Mouse (Mus musculus) thymus, postnatal 36 days (tissue): ENCODE data around the gene Adcy9.
"Not testable (repeated sequence)": the region's sequence is repeated elsewhere in the genome, so short reads cannot be mapped to it uniquely, and the experiment has no call there.

Experiments used
- DNase-seq, 2 experiments: peaks; one replicate each; pipeline ENCODE4 v3.0.0; 2022; ENCODE audit warnings: mixed read lengths in 2 of 2

Adcy9 gene

DNA sequence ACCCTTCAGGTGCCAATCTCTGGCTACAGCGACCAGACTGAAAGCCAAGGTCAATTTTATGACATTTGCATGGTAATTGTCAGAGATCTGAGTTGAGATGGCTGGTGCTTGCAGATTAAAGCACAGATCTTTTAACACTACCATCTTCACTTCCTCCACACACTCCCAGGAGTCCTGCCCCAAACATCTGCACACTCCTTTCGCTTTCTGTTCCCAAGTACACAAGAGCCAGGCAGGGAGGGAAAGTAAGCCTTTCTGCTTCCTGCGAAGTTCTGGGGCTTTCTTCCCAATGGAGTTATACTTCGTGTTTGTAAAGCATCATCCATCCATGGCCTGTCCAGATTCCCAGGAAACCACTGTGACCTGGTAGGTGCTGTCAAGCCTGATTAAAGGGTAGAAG lies 38.8 kb downstream of the Adcy9 start:
- DNase-seq: no peak

- no peak for DNase-seq
These were observed 41.5 kb downstream of the Adcy9 start for GRCm38 (mm10) chr16:4378788-4379187.

- DNase-seq: no peak
These were observed 42.7 kb downstream of the Adcy9 start for GRCm38 (mm10) chr16:4377556-4377955.

DNA sequence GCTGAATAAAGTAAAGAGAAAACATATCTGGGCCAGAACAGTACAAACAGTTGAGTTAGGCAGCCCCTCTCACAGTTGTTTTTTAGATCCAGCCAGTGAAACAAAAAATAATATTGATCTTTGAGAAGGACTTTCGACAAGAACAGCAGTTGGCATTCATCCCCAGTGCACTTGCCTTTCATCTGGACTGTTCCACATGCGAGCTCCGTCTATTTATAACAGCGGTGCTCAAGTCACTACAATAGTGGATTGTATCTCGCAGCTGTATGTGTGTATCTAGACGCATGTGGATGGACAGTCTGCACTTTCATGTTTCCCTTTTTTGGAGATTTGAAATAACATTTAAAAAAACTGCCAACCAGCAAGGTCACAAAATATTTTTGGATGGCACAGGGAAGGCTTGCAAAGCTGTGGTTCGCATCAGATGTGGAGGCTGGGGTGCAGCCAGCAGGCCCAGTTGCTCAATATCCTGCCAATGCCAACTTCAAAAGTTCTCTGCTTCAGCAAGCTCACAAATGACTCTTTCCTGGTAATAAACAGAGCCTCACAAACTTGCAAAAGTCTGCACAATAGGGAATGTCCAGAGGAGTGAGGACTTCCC lies 45.4 kb downstream of the Adcy9 start:
- no peak for DNase-seq

DNA sequence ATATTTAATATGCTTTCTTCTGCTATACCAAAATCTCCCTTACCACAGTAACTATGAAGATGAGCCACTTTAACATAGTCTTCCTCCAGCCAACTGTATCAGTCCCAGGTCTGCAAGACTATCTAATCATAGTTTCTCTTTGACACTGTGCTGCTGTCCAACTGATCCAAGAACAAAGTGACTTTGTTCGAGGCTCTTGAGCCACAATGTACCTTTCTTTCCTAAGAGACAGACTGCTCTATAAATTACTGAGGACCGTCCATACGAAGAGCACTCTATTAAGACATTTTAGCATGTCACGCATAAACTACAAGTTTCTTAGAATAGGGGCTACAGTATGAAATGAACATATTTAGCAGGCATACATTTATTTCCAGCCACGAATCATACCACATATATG lies 46.0 kb downstream of the Adcy9 start:
- DNase-seq: no peak

- no peak for DNase-seq
These were observed 49.3 kb downstream of the Adcy9 start for GRCm38 (mm10) chr16:4371039-4371438.

- DNase-seq: no peak
These were observed 50.2 kb downstream of the Adcy9 start for GRCm38 (mm10) chr16:4370141-4370541.

DNA sequence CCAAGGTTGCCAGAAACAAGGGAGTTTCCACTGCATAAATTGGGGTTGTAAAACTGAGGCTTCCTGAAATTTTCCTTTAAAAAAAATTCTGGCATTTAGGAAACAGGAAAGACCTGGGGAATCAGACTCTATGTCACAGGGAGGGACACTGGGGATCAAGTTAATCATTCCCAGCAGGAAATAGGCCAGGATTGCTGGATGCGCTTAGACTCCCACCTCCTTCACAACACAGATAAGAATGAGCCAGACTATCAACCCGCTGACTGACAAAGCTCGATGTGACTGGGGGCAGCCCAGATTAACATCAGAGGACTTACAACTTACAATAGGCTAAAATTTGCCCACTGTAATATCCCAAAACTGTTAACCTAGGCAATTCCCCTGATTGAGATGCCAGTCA lies 52.4 kb downstream of the Adcy9 start:
- no peak for DNase-seq

GRCm38 (mm10) chr16:4367291-4367690 lies 53.0 kb downstream of the Adcy9 start:
- DNase-seq: no peak

DNA sequence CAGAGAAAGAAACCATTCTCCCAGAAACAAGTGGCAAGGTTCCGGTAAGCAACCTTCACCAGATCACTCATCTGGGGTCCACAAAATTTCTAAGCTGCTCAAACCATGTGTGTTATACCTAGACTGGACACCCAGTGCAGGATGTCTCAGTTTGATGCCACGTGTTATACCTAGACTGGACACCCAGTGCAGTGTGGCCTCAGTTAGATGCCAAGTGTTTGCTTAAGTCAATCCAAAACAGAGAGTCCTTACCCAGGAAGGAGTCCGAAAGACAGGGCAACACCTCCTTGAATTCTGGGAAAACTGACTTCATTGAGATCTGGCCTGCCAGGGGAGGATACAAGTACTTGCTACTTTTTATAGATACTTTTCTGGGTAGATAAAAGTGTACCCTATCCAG lies 53.6 kb downstream of the Adcy9 start:
- DNase-seq: no peak

GRCm38 (mm10) chr16:4363341-4364116 lies 56.8 kb downstream of the Adcy9 start:
- DNase-seq: no peak

- no peak for DNase-seq
These were observed 64.8 kb downstream of the Adcy9 start for GRCm38 (mm10) chr16:4355260-4356043.

GRCm38 (mm10) chr16:4342579-4342978 lies 77.7 kb downstream of the Adcy9 start:
- DNase-seq: no peak

DNA sequence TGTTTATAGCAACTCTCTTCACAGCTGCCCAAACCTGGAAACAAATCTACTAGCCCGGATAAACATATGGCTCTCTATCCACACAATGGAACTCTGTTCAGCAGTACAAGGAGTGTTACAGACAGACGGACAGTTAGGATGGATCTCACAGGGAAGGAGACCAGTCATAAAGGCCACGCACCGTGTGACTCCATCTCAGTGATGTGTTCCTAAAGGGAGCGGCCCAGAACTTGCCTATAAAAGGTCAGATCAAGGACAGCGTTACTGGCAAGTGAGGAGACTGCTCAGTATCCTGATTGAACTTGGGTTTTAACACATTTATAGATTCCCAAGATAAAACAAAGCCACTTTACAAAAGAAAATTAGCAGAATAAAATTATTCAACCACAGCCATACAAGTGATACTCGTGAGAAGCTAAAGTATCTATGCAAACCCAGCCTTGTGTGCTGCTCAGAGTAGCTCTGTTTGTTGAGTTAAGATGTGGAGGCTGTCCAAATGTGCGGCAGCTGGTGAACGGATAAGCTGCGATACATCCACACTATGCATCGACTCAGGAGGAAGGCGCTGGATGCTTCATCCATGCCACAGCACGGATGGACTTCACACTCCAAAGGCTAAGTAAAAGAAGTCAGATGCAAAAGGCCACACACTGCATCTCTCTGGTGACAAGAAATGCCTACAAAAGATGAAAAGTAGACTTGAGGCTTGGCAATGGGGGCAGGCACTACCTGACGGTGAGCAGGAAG lies 78.8 kb downstream of the Adcy9 start:
- DNase-seq: no peak

GRCm38 (mm10) chr16:4339216-4339615 lies 81.1 kb downstream of the Adcy9 start:
- not testable (repeated sequence) for DNase-seq

DNA sequence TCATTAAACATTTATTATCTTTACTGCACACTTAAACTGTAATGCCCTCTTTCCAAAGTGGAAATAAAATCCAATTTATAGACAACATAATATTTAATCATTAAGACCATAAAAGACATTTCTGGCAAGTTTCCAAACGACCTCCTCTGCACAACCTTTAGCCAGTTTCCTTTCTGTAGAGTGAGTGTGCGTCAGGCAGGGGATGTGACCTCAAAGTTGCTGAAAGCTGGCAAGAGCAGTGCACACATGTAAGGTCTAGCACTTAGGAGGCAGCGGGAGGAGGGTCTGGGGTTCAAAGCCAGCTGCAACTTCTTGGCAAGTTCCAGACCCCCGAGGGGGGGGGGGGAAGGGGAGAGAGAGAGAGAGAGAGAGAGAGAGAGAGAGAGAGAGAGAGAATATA lies 83.0 kb downstream of the Adcy9 start:
- DNase-seq: no peak

DNA sequence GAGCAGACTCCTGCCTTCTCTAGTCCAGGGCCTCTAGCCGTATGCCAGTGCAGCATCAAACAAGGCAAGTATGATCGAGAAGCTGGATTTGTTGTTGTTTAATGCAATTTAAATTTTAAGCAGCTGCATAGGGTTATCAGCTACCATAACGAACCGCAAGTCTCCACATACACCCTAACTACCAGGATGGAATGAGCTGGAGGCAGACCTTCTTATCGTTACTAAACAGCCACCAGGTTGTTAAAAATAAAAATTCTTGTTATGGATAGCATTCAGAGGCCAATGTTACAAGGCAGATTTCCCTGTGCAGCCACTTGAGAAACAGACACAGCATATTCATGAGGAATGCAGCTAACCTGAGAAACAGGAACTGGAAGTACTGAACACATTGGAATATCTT lies 86.5 kb downstream of the Adcy9 start:
- no peak for DNase-seq

DNA sequence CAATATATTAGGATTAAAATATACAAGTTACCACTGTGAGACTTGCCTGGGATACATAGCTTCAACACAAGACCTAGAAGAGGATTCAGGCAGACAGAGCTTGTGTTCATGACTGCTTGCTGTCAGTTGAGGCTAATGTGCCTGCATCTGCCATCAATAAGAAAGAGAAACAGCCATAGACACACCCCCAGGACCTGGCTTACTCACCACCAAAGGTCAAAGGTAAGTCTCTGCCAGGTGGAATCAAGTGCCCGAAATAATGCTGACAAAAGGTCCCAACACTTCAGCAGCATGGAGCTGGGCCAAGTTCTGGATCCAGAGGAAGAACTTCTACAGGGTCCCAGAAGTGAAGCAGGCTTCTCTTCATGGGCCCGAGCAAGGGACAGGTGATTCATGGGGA lies 86.9 kb downstream of the Adcy9 start:
- DNase-seq: no peak

DNA sequence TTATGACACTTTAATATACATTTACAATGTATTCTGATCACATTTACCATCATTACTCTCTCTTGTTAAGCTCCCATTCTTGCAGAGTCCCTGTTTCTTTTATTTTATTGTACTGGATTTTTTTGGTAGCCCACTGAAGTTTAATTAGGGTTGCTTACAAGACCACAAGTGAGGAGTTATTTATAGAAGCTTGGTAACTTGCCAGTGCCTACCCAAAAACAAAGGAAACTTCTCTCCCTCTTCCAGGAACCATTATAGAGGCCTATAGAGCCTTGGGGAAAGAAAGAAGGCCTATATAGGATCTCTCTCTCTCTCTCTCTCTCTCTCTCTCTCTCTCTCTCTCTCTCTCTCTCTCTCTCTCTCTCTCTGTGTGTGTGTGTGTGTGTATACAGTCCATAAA lies 93.2 kb downstream of the Adcy9 start:
- no peak for DNase-seq

- no peak for DNase-seq
These were observed 94.5 kb downstream of the Adcy9 start for GRCm38 (mm10) chr16:4325801-4326200.

GRCm38 (mm10) chr16:4324967-4325366 lies 95.3 kb downstream of the Adcy9 start:
- DNase-seq: no peak

- DNase-seq: no peak
These were observed 99.4 kb downstream of the Adcy9 start for GRCm38 (mm10) chr16:4320856-4321255.

- no peak for DNase-seq
These were observed 102.2 kb downstream of the Adcy9 start for GRCm38 (mm10) chr16:4318001-4318526.
